11 mouse cellular contexts compared by ENCODE assay signal in genomic region chr8:123101244-123101643, GRCm38 (mm10). TPM values are rescaled to one million over a fixed set of nuclear protein-coding genes. Genes with fewer than 3 reads are reported as not detected.
DNase-seq lines count a peak whose midpoint lies in the region; ATAC-seq and TF ChIP-seq lines count a peak whose summit lies in the region.
"Had no signal": no experiment of that assay in that cellular context is flagged by ENCODE, and none has a peak within 500 bp of the region (broad histone marks: within the 10 kb centered on the region; RNA-seq: fewer than 3 reads in every experiment).

No protein-coding gene starts in this region.

- peak overlapping the region; percentile 100; the same call in 1 of the 2 replicates for H3K27ac ChIP-seq in heart, embryonic 10.5 days
- no peak overlapping the region for H3K27ac ChIP-seq in liver, embryonic 11.5 days (ENCODE audit: low read depth, low read length)
- H3K27ac ChIP-seq in embryonic facial prominence, embryonic 13.5 days = peak overlapping the region; percentile 77; the same call in 1 of the 2 replicates
- no peak overlapping the region for H3K27ac ChIP-seq in liver, postnatal 0 days (ENCODE audit: low read depth)

- TF ChIP-seq CTCF in liver, postnatal 0 days (IDR thresholded peaks at IDR 0.05; ENCODE audit: low read depth) = no peak

- H3K4me2 ChIP-seq in liver, embryonic 11.5 days = peak overlapping the region; percentile 98
- peak overlapping the region; percentile 95 for H3K4me2 ChIP-seq in embryonic facial prominence, embryonic 13.5 days
- H3K4me2 ChIP-seq in liver, postnatal 0 days (ENCODE audit: low read depth, low read length) = 0 out of 2 replicates have a peak overlapping the region, but pooled peaks have one; percentile 97

- intact Hi-C loops in heart, postnatal 36 days (cut with DNase I) = loop anchor here (2.0 kb wide), 1 partner anchor 32 kb away; no protein-coding TSS in a partner anchor

- H3K36me3 ChIP-seq in heart, embryonic 10.5 days = peaks cover 53% of the 10 kb centered on the region
- peaks cover 25% of the 10 kb centered on the region for H3K36me3 ChIP-seq in liver, embryonic 11.5 days (ENCODE audit: control insufficient read depth, insufficient read depth, low read length)
- H3K36me3 ChIP-seq in embryonic facial prominence, embryonic 13.5 days = peaks cover 47% of the 10 kb centered on the region
- H3K36me3 ChIP-seq in liver, postnatal 0 days (replicated peaks; ENCODE audit: insufficient read depth, low read length) = peaks cover 36% of the 10 kb centered on the region

- ATAC-seq in liver, embryonic 11.5 days (replicated peaks; ENCODE audit: low FRiP score) = no peak
- no peak for ATAC-seq in embryonic facial prominence, embryonic 13.5 days (ENCODE audit: insufficient number of reproducible peaks, insufficient read depth, low FRiP score, low TSS enrichment, low read depth)
- ATAC-seq in liver, postnatal 0 days = no peak

- 80% methylated on average over 4 of the region's 4 CpGs for WGBS in heart, embryonic 10.5 days
- WGBS in liver, embryonic 11.5 days = 70% methylated on average over 4 of the region's 4 CpGs
- 76% methylated on average over 4 of the region's 4 CpGs for WGBS in embryonic facial prominence, embryonic 13.5 days
- WGBS in liver, postnatal 0 days (ENCODE audit: insufficient replicate concordance) = 70% methylated on average over 4 of the region's 4 CpGs

- no peaks in the 10 kb centered on the region for H3K27me3 ChIP-seq in heart, embryonic 10.5 days (ENCODE audit: insufficient read depth, poor library complexity, severe bottlenecking)
- no peaks in the 10 kb centered on the region for H3K27me3 ChIP-seq in liver, embryonic 11.5 days (replicated peaks; ENCODE audit: control insufficient read depth, insufficient read depth, low read length)
- no peaks in the 10 kb centered on the region for H3K27me3 ChIP-seq in embryonic facial prominence, embryonic 13.5 days
- no peaks in the 10 kb centered on the region for H3K27me3 ChIP-seq in liver, postnatal 0 days (ENCODE audit: insufficient read depth, low read length)

- no peaks in the 10 kb centered on the region for H3K9me3 ChIP-seq in heart, embryonic 10.5 days
- H3K9me3 ChIP-seq in liver, embryonic 11.5 days (ENCODE audit: control insufficient read depth, low read length) = no peaks in the 10 kb centered on the region
- H3K9me3 ChIP-seq in embryonic facial prominence, embryonic 13.5 days = no peaks in the 10 kb centered on the region
- H3K9me3 ChIP-seq in liver, postnatal 0 days (ENCODE audit: low read length) = no peaks in the 10 kb centered on the region

- TF ChIP-seq EP300 in liver, postnatal 0 days (IDR thresholded peaks at IDR 0.05; ENCODE audit: low read depth) = no peak

- H3K9ac ChIP-seq in liver, embryonic 11.5 days (ENCODE audit: low read depth, low read length) = peak overlapping the region; percentile 99; the same call in 1 of the 2 replicates
- H3K9ac ChIP-seq in embryonic facial prominence, embryonic 13.5 days = no peak overlapping the region
- peak overlapping the region; percentile 98; the same call in 1 of the 2 replicates for H3K9ac ChIP-seq in liver, postnatal 0 days (replicated peaks)

- peak overlapping the region; percentile 96 for H3K4me3 ChIP-seq in heart, embryonic 10.5 days
- H3K4me3 ChIP-seq in liver, embryonic 11.5 days (ENCODE audit: low read depth, low read length) = peak overlapping the region; percentile 91
- H3K4me3 ChIP-seq in embryonic facial prominence, embryonic 13.5 days = no peak overlapping the region
- H3K4me3 ChIP-seq in liver, postnatal 0 days (ENCODE audit: low read depth, low read length) = no peak overlapping the region

- H3K4me1 ChIP-seq in heart, embryonic 10.5 days = peaks cover 16% of the 10 kb centered on the region
- H3K4me1 ChIP-seq in liver, embryonic 11.5 days (replicated peaks; ENCODE audit: control insufficient read depth, insufficient read depth, low read length) = peaks cover 11% of the 10 kb centered on the region
- H3K4me1 ChIP-seq in embryonic facial prominence, embryonic 13.5 days = peaks cover 27% of the 10 kb centered on the region
- H3K4me1 ChIP-seq in liver, postnatal 0 days (ENCODE audit: insufficient read depth) = peaks cover 12% of the 10 kb centered on the region

- no peak for DNase-seq in heart, embryonic 10.5 days (ENCODE audit: low spot score)
- no peak for DNase-seq in heart, postnatal 36 days
- DNase-seq in liver, embryonic 11.5 days (ENCODE audit: low spot score) = no peak
- no peak for DNase-seq in liver
- DNase-seq in liver, postnatal 0 days = no peak
- no peak for DNase-seq in cerebellum, postnatal 25 days
- no peak for DNase-seq in left cerebral cortex, adult 18-20 months (ENCODE audit: low spot score in 2 of 2)
- DNase-seq: adrenal gland, adult 8-10 months; cerebellum, adult 18-20 months had no signal

RNA-seq across cellular contexts. Expression of gene Rpl13, which starts 0.9 kb away (rescaled TPM):
- 1,165 and 1,266 TPM in 2 replicates for polyA plus RNA-seq in heart, embryonic 10.5 days (2016; fragmentation: Nextera tagmentation; extraction: Ambion mirVana)
- 100 to 1,000 TPM; 409 to 436 TPM for total RNA-seq in heart, postnatal 36 days (2021)
- 1,965 and 2,035 TPM in 2 replicates for polyA plus RNA-seq in liver, embryonic 11.5 days (2014; fragmentation: Nextera tagmentation; extraction: Ambion mirVana)
- 1,270 and 1,597 TPM in 2 replicates for polyA plus RNA-seq in embryonic facial prominence, embryonic 13.5 days (2015; fragmentation: Nextera tagmentation; extraction: Ambion mirVana)
- 811 and 871 TPM in 2 replicates for polyA plus RNA-seq in liver, postnatal 0 days (2015; fragmentation: Nextera tagmentation; extraction: Ambion mirVana)
- 100 to 1,000 TPM; 438 to 447 TPM for total RNA-seq in left cerebral cortex, adult 18-20 months (2021)

RNA-seq across cellular contexts. Expression of gene Cpne7, which starts 15.9 kb away (rescaled TPM):
- 0.76 and 1.5 TPM in 2 replicates for polyA plus RNA-seq in heart, embryonic 10.5 days (2016; fragmentation: Nextera tagmentation; extraction: Ambion mirVana)
- total RNA-seq in heart, postnatal 36 days (2021) = under 1 TPM; 0.35 to 0.44 TPM
- 5.2 and 5.9 TPM in 2 replicates for polyA plus RNA-seq in liver, embryonic 11.5 days (2014; fragmentation: Nextera tagmentation; extraction: Ambion mirVana)
- polyA plus RNA-seq in embryonic facial prominence, embryonic 13.5 days (2015; fragmentation: Nextera tagmentation; extraction: Ambion mirVana) = 1.6 and 2.6 TPM in 2 replicates
- 0.06 TPM in 2 replicates for polyA plus RNA-seq in liver, postnatal 0 days (2015; fragmentation: Nextera tagmentation; extraction: Ambion mirVana)
- total RNA-seq in left cerebral cortex, adult 18-20 months (2021) = 10 to 100 TPM; 58.0 to 61.3 TPM

RNA-seq across cellular contexts. Expression of gene Spg7, which starts 38.5 kb away (rescaled TPM):
- 57.4 and 63.0 TPM in 2 replicates for polyA plus RNA-seq in heart, embryonic 10.5 days (2016; fragmentation: Nextera tagmentation; extraction: Ambion mirVana)
- 10 to 100 TPM; 79.7 to 87.7 TPM for total RNA-seq in heart, postnatal 36 days (2021)
- 41.3 and 46.0 TPM in 2 replicates for polyA plus RNA-seq in liver, embryonic 11.5 days (2014; fragmentation: Nextera tagmentation; extraction: Ambion mirVana)
- 47.9 and 49.8 TPM in 2 replicates for polyA plus RNA-seq in embryonic facial prominence, embryonic 13.5 days (2015; fragmentation: Nextera tagmentation; extraction: Ambion mirVana)
- 16.9 and 18.3 TPM in 2 replicates for polyA plus RNA-seq in liver, postnatal 0 days (2015; fragmentation: Nextera tagmentation; extraction: Ambion mirVana)
- 10 to 100 TPM; 56.2 to 66.7 TPM for total RNA-seq in left cerebral cortex, adult 18-20 months (2021)

RNA-seq across cellular contexts. Expression of gene Sult5a1, which starts 56.9 kb away (rescaled TPM):
- polyA plus RNA-seq in heart, embryonic 10.5 days (2016; fragmentation: Nextera tagmentation; extraction: Ambion mirVana) = 9.3 and 12.3 TPM in 2 replicates
- under 1 TPM; 0.58 to 0.79 TPM for total RNA-seq in heart, postnatal 36 days (2021)
- polyA plus RNA-seq in liver, embryonic 11.5 days (2014; fragmentation: Nextera tagmentation; extraction: Ambion mirVana) = 4.6 and 5.6 TPM in 2 replicates
- 29.4 and 37.6 TPM in 2 replicates for polyA plus RNA-seq in embryonic facial prominence, embryonic 13.5 days (2015; fragmentation: Nextera tagmentation; extraction: Ambion mirVana)
- polyA plus RNA-seq in liver, postnatal 0 days (2015; fragmentation: Nextera tagmentation; extraction: Ambion mirVana) = 2.4 and 4.0 TPM in 2 replicates
- under 1 TPM in 1 of 2 experiments, not detected in 1; 0.51 TPM for total RNA-seq in left cerebral cortex, adult 18-20 months (2021)
- total RNA-seq: neutrophil, adult 5-6 weeks had no signal

RNA-seq across cellular contexts. Expression of gene Ankrd11, which starts 59.2 kb away (rescaled TPM):
- 32.9 TPM in 2 replicates for polyA plus RNA-seq in heart, embryonic 10.5 days (2016; fragmentation: Nextera tagmentation; extraction: Ambion mirVana)
- total RNA-seq in heart, postnatal 36 days (2021) = 10 to 100 TPM; 69.0 to 80.5 TPM
- polyA plus RNA-seq in liver, embryonic 11.5 days (2014; fragmentation: Nextera tagmentation; extraction: Ambion mirVana) = 49.2 and 53.8 TPM in 2 replicates
- 40.9 and 44.1 TPM in 2 replicates for polyA plus RNA-seq in embryonic facial prominence, embryonic 13.5 days (2015; fragmentation: Nextera tagmentation; extraction: Ambion mirVana)
- polyA plus RNA-seq in liver, postnatal 0 days (2015; fragmentation: Nextera tagmentation; extraction: Ambion mirVana) = 21.2 and 21.9 TPM in 2 replicates
- 100 to 1,000 TPM; 154 to 164 TPM for total RNA-seq in left cerebral cortex, adult 18-20 months (2021)

Comparison
In these comparisons a context has a peak if more than half of its experiments do, and no peak if none do; other contexts are left out.
1. H3K4me3 ChIP-seq: peak in heart, embryonic 10.5 days (single experiment) and liver, embryonic 11.5 days (single experiment); none in embryonic facial prominence, embryonic 13.5 days (single experiment) and liver, postnatal 0 days (single experiment).
2. H3K27ac ChIP-seq: peak in heart, embryonic 10.5 days (single experiment) and embryonic facial prominence, embryonic 13.5 days (single experiment); none in liver, embryonic 11.5 days (single experiment) and liver, postnatal 0 days (single experiment).
3. Peak in every context shown above with its lines, with median percentiles within 50 percentile points of each other: H3K4me2 ChIP-seq.